Mouse (Mus musculus) heart, embryonic 10.5 days (tissue): Measurements from ENCODE around the gene Nars2. TPM values are rescaled to one million over a fixed set of nuclear protein-coding genes. Genes with fewer than 3 reads are reported as not detected.

Experiments
- DNase-seq: peaks from one replicate; pipeline ENCODE4 v3.0.0-alpha.2; 2017; ENCODE audit warnings: low spot score
- H3K27ac ChIP-seq: fragments of 300-500 bp; sonication (generic); 2 replicates; pipeline ENCODE4 v1.5.1; 2016; ENCODE audit warnings: mild to moderate bottlenecking
- H3K27me3 ChIP-seq: fragments of 300-500 bp; sonication (generic); 2 replicates; pipeline ENCODE4 v1.6.1; 2016; ENCODE audit warnings: mild to moderate bottlenecking; ENCODE audit not compliant: poor library complexity, insufficient read depth, severe bottlenecking
- H3K36me3 ChIP-seq: fragments of 300-500 bp; sonication (generic); 2 replicates; pipeline ENCODE4 v1.6.1; 2016; ENCODE audit warnings: mild to moderate bottlenecking, moderate library complexity
- H3K4me1 ChIP-seq: fragments of 300-500 bp; sonication (generic); 2 replicates; pipeline ENCODE4 v1.6.1; 2016; ENCODE audit warnings: mild to moderate bottlenecking
- H3K4me3 ChIP-seq: fragments of 300-500 bp; sonication (generic); 2 replicates; pipeline ENCODE4 v1.5.1; 2016; ENCODE audit warnings: mild to moderate bottlenecking, moderate library complexity
- H3K9me3 ChIP-seq: fragments of 300-500 bp; sonication (generic); 2 replicates; pipeline ENCODE4 v1.6.1; 2016; ENCODE audit warnings: mild to moderate bottlenecking, moderate library complexity
- WGBS: fragments of 180-500 bp; shearing (Covaris S2); methylation state at CpG from one replicate; pipeline ENCODE4 v1.1.7; 2016; 5-methylcytosine and 5-hydroxymethylcytosine counted together
- polyA plus RNA-seq: library from polyadenylated mRNA; unstranded; fragments of >200 nt; fragmentation: Nextera tagmentation; extraction: Ambion mirVana; gene quantifications from 2 replicates; pipeline ENCODE4 v1.2.1, GENCODE M21; 2016

The Nars2 gene
- polyA plus RNA-seq, 1 experiment from 2014 or later: 22.1 TPM

- Histone ChIP-seq H3K27ac (no peak overlapping the region), H3K36me3 (0 out of 2 replicates have a peak, but pooled peaks cover 5% of the 10 kb centered on the region), H3K4me3 (no peak overlapping the region), H3K4me1 (peaks cover 7% of the 10 kb centered on the region; the same call in 1 of the 2 replicates), H3K27me3 (no peaks in the 10 kb centered on the region), H3K9me3 (no peaks in the 10 kb centered on the region)
- no peak for DNase-seq
- 81% methylated on average over 1 of the region's 1 CpGs for WGBS
Measured at GRCm38 (mm10) chr7:96977209-96977608, 25.9 kb downstream of the Nars2 start.

GRCm38 (mm10) chr7:96981366-96981765 is 30.1 kb downstream of the Nars2 start:
- 93% methylated on average over 2 of the region's 2 CpGs for WGBS
- no peak overlapping the region for H3K27ac ChIP-seq
- H3K36me3 ChIP-seq: no peaks in the 10 kb centered on the region
- H3K4me3 ChIP-seq: no peak overlapping the region
- H3K27me3 ChIP-seq: no peaks in the 10 kb centered on the region
- DNase-seq: no peak
- H3K9me3 ChIP-seq: no peaks in the 10 kb centered on the region
- peaks cover 18% of the 10 kb centered on the region for H3K4me1 ChIP-seq

- H3K4me1 ChIP-seq: peaks cover 31% of the 10 kb centered on the region
- H3K9me3 ChIP-seq: no peaks in the 10 kb centered on the region
- no peaks in the 10 kb centered on the region for H3K27me3 ChIP-seq
- 0 out of 2 replicates have a peak overlapping the region, but pooled peaks have one; percentile 42 for H3K27ac ChIP-seq
- 49% methylated on average over 7 of the region's 7 CpGs for WGBS
- H3K36me3 ChIP-seq: no peaks in the 10 kb centered on the region
- no peak for DNase-seq
- H3K4me3 ChIP-seq: no peak overlapping the region
Measured at GRCm38 (mm10) chr7:96983660-96984347, 32.5 kb downstream of the Nars2 start.

GRCm38 (mm10) chr7:96985798-96986197 is 34.5 kb downstream of the Nars2 start:
- H3K4me3 ChIP-seq: peak overlapping the region; percentile 27
- H3K27ac ChIP-seq: peak overlapping the region; percentile 75
- no peaks in the 10 kb centered on the region for H3K27me3 ChIP-seq
- no peaks in the 10 kb centered on the region for H3K36me3 ChIP-seq
- H3K9me3 ChIP-seq: no peaks in the 10 kb centered on the region
- whole genome bisulfite sequencing: 8% methylated on average over 8 of the region's 8 CpGs
- no peak for DNase-seq
- peaks cover 31% of the 10 kb centered on the region for H3K4me1 ChIP-seq

GRCm38 (mm10) chr7:96986795-96987445 is 35.6 kb downstream of the Nars2 start:
- Histone ChIP-seq H3K9me3 (no peaks in the 10 kb centered on the region), H3K27me3 (no peaks in the 10 kb centered on the region), H3K4me3 (no peak overlapping the region), H3K4me1 (peaks cover 36% of the 10 kb centered on the region), H3K27ac (peak overlapping the region; percentile 56; the same call in 1 of the 2 replicates), H3K36me3 (no peaks in the 10 kb centered on the region)
- no peak for DNase-seq
- WGBS: 49% methylated on average over 9 of the region's 9 CpGs

- 59% methylated on average over 4 of the region's 4 CpGs for WGBS
- no peak for DNase-seq
- peaks cover 36% of the 10 kb centered on the region for H3K4me1 ChIP-seq
Measured at GRCm38 (mm10) chr7:96987676-96988075, 36.4 kb downstream of the Nars2 start.

GRCm38 (mm10) chr7:97012956-97013355 is 61.7 kb downstream of the Nars2 start:
- H3K4me3 ChIP-seq: no peak overlapping the region
- WGBS: 7% methylated on average over 3 of the region's 3 CpGs
- no peaks in the 10 kb centered on the region for H3K27me3 ChIP-seq
- DNase-seq: no peak
- peaks cover 9% of the 10 kb centered on the region; the same call in 1 of the 2 replicates for H3K36me3 ChIP-seq
- no peaks in the 10 kb centered on the region for H3K9me3 ChIP-seq
- no peak overlapping the region for H3K27ac ChIP-seq
- peaks cover 26% of the 10 kb centered on the region for H3K4me1 ChIP-seq

More at GRCm38 (mm10) chr7:96987676-96988075, 36.4 kb downstream of the Nars2 start:
- Histone ChIP-seq H3K36me3 (no peaks in the 10 kb centered on the region), H3K27ac (no peak overlapping the region), H3K4me3 (no peak overlapping the region), H3K27me3 (no peaks in the 10 kb centered on the region), H3K9me3 (no peaks in the 10 kb centered on the region)

- 39% methylated on average over 4 of the region's 4 CpGs for WGBS
- peaks cover 16% of the 10 kb centered on the region; the same call in 1 of the 2 replicates for H3K4me1 ChIP-seq
- H3K27ac ChIP-seq: no peak overlapping the region
- no peaks in the 10 kb centered on the region for H3K27me3 ChIP-seq
- H3K9me3 ChIP-seq: no peaks in the 10 kb centered on the region
- DNase-seq: no peak
- peaks cover 9% of the 10 kb centered on the region; the same call in 1 of the 2 replicates for H3K36me3 ChIP-seq
- H3K4me3 ChIP-seq: no peak overlapping the region
Measured at GRCm38 (mm10) chr7:97018005-97018404, 66.7 kb downstream of the Nars2 start.

- H3K9me3 ChIP-seq: no peaks in the 10 kb centered on the region
- 73% methylated on average over 3 of the region's 3 CpGs for WGBS
- no peak for DNase-seq
- no peaks in the 10 kb centered on the region for H3K27me3 ChIP-seq
- H3K4me1 ChIP-seq: peaks cover 12% of the 10 kb centered on the region; the same call in 1 of the 2 replicates
- peaks cover 9% of the 10 kb centered on the region; the same call in 1 of the 2 replicates for H3K36me3 ChIP-seq
- H3K4me3 ChIP-seq: no peak overlapping the region
- no peak overlapping the region; the same call in 1 of the 2 replicates for H3K27ac ChIP-seq
Measured at GRCm38 (mm10) chr7:97018418-97018817, 67.1 kb downstream of the Nars2 start.

- DNase-seq: no peak
- no peaks in the 10 kb centered on the region for H3K27me3 ChIP-seq
- H3K4me3 ChIP-seq: no peak overlapping the region
- no peak overlapping the region for H3K27ac ChIP-seq
- peaks cover 7% of the 10 kb centered on the region; the same call in 1 of the 2 replicates for H3K4me1 ChIP-seq
- WGBS: 41% methylated on average over 1 of the region's 1 CpGs
- H3K36me3 ChIP-seq: peaks cover 9% of the 10 kb centered on the region; the same call in 1 of the 2 replicates
- no peaks in the 10 kb centered on the region for H3K9me3 ChIP-seq
Measured at GRCm38 (mm10) chr7:97019303-97019702, 68.0 kb downstream of the Nars2 start.

GRCm38 (mm10) chr7:97026772-97027358 is 75.6 kb downstream of the Nars2 start:
- Histone ChIP-seq H3K4me1 (0 out of 2 replicates have a peak, but pooled peaks cover 3% of the 10 kb centered on the region), H3K36me3 (no peaks in the 10 kb centered on the region), H3K27me3 (no peaks in the 10 kb centered on the region), H3K27ac (no peak overlapping the region), H3K4me3 (no peak overlapping the region), H3K9me3 (no peaks in the 10 kb centered on the region)
- DNase-seq: no peak
- 81% methylated on average over 5 of the region's 5 CpGs for WGBS

GRCm38 (mm10) chr7:97029151-97029550 is 77.8 kb downstream of the Nars2 start:
- H3K27me3 ChIP-seq: no peaks in the 10 kb centered on the region
- no peak overlapping the region for H3K27ac ChIP-seq

GRCm38 (mm10) chr7:97032412-97032811 is 81.1 kb downstream of the Nars2 start:
- no peak for DNase-seq
- H3K4me1 ChIP-seq: no peaks in the 10 kb centered on the region
- no peak overlapping the region for H3K4me3 ChIP-seq
- H3K9me3 ChIP-seq: no peaks in the 10 kb centered on the region
- 89% methylated on average over 2 of the region's 2 CpGs for WGBS
- 0 out of 2 replicates have a peak, but pooled peaks cover 7% of the 10 kb centered on the region for H3K36me3 ChIP-seq
- H3K27me3 ChIP-seq: no peaks in the 10 kb centered on the region
- no peak overlapping the region for H3K27ac ChIP-seq

More at GRCm38 (mm10) chr7:97029151-97029550, 77.8 kb downstream of the Nars2 start:
- Histone ChIP-seq H3K4me1 (0 out of 2 replicates have a peak, but pooled peaks cover 3% of the 10 kb centered on the region), H3K9me3 (no peaks in the 10 kb centered on the region), H3K4me3 (no peak overlapping the region), H3K36me3 (no peaks in the 10 kb centered on the region)
- 90% methylated on average over 10 of the region's 10 CpGs for WGBS
- DNase-seq: no peak
